Mouse (Mus musculus): ENCODE data around the gene Nfia. TPM values are rescaled to one million over a fixed set of nuclear protein-coding genes. Genes with fewer than 3 reads are reported as not detected.

Nfia gene
- polyA plus RNA-seq, 1 experiment from 2014 or later, result 17.6 TPM

- 17% methylated on average over 7 of the region's 7 CpGs for WGBS
These were observed 336.5 kb downstream of the Nfia start for GRCm38 (mm10) chr4:98109064-98109463.

GRCm38 (mm10) chr4:98109911-98110310 is 337.4 kb downstream of the Nfia start:
- 85% methylated on average over 4 of the region's 4 CpGs for WGBS
- Histone ChIP-seq H3K4me3 (no peak overlapping the region), H3K27me3 (ENCODE audit: poor library complexity, severe bottlenecking) (peaks cover 48% of the 10 kb centered on the region), H3K9me3 (no peaks in the 10 kb centered on the region), H3K27ac (peak overlapping the region; percentile 87), H3K4me1 (peaks cover 69% of the 10 kb centered on the region), H3K36me3 (replicated peaks) (no peaks in the 10 kb centered on the region)
- no peak for DNase-seq (ENCODE audit: extremely low spot score, low spot score)

More at GRCm38 (mm10) chr4:98109064-98109463, 336.5 kb downstream of the Nfia start:
- H3K9me3 ChIP-seq, result no peaks in the 10 kb centered on the region
- peak overlapping the region; percentile 87 for H3K27ac ChIP-seq
- peak; percentile 62 for DNase-seq (ENCODE audit: extremely low spot score, low spot score)
- peak overlapping the region; percentile 30 for H3K4me3 ChIP-seq
- H3K36me3 ChIP-seq (replicated peaks), result no peaks in the 10 kb centered on the region
- H3K27me3 ChIP-seq (ENCODE audit: poor library complexity, severe bottlenecking), result peaks cover 55% of the 10 kb centered on the region
- H3K4me1 ChIP-seq, result peaks cover 77% of the 10 kb centered on the region

GRCm38 (mm10) chr4:98113289-98114024 is 340.9 kb downstream of the Nfia start:
- DNase-seq (ENCODE audit: extremely low spot score, low spot score), result no peak
- Histone ChIP-seq H3K27ac (no peak overlapping the region), H3K27me3 (ENCODE audit: poor library complexity, severe bottlenecking) (peaks cover 31% of the 10 kb centered on the region), H3K36me3 (replicated peaks) (no peaks in the 10 kb centered on the region), H3K9me3 (no peaks in the 10 kb centered on the region), H3K4me3 (no peak overlapping the region), H3K4me1 (peaks cover 44% of the 10 kb centered on the region)
- 87% methylated on average over 10 of the region's 10 CpGs for whole genome bisulfite sequencing

- H3K4me3 ChIP-seq, result no peak overlapping the region
- 69% methylated on average over 2 of the region's 2 CpGs for WGBS
- peaks cover 34% of the 10 kb centered on the region for H3K27me3 ChIP-seq (ENCODE audit: poor library complexity, severe bottlenecking)
- no peak for DNase-seq (ENCODE audit: extremely low spot score, low spot score)
- no peaks in the 10 kb centered on the region for H3K9me3 ChIP-seq
- H3K4me1 ChIP-seq, result peaks cover 39% of the 10 kb centered on the region
- no peaks in the 10 kb centered on the region for H3K36me3 ChIP-seq (replicated peaks)
- no peak overlapping the region for H3K27ac ChIP-seq
These were observed 342.4 kb downstream of the Nfia start for GRCm38 (mm10) chr4:98114966-98115365.

GRCm38 (mm10) chr4:98115401-98115800 is 342.9 kb downstream of the Nfia start:
- no peaks in the 10 kb centered on the region for H3K9me3 ChIP-seq
- peaks cover 35% of the 10 kb centered on the region for H3K4me1 ChIP-seq
- no peak for DNase-seq (ENCODE audit: extremely low spot score, low spot score)
- H3K4me3 ChIP-seq, result no peak overlapping the region
- 82% methylated on average over 4 of the region's 4 CpGs for WGBS
- peak overlapping the region; percentile 30; the same call in 1 of the 2 replicates for H3K27ac ChIP-seq
- peaks cover 33% of the 10 kb centered on the region for H3K27me3 ChIP-seq (ENCODE audit: poor library complexity, severe bottlenecking)
- no peaks in the 10 kb centered on the region for H3K36me3 ChIP-seq (replicated peaks)

GRCm38 (mm10) chr4:98116046-98116445 is 343.5 kb downstream of the Nfia start:
- DNase-seq (ENCODE audit: extremely low spot score, low spot score), result no peak

GRCm38 (mm10) chr4:98118126-98118525 is 345.6 kb downstream of the Nfia start:
- peaks cover 25% of the 10 kb centered on the region; the same call in 1 of the 2 replicates for H3K27me3 ChIP-seq (ENCODE audit: poor library complexity, severe bottlenecking)
- H3K4me1 ChIP-seq, result peaks cover 23% of the 10 kb centered on the region
- peak overlapping the region; percentile 78 for H3K27ac ChIP-seq
- no peak for DNase-seq (ENCODE audit: extremely low spot score, low spot score)
- no peaks in the 10 kb centered on the region for H3K36me3 ChIP-seq (replicated peaks)
- WGBS, result 49% methylated on average over 3 of the region's 3 CpGs
- H3K9me3 ChIP-seq, result no peaks in the 10 kb centered on the region
- no peak overlapping the region for H3K4me3 ChIP-seq

More at GRCm38 (mm10) chr4:98116046-98116445, 343.5 kb downstream of the Nfia start:
- H3K27ac ChIP-seq, result peak overlapping the region; percentile 20; the same call in 1 of the 2 replicates
- peaks cover 29% of the 10 kb centered on the region for H3K4me1 ChIP-seq
- 89% methylated on average over 7 of the region's 7 CpGs for WGBS
- no peaks in the 10 kb centered on the region for H3K9me3 ChIP-seq
- H3K36me3 ChIP-seq (replicated peaks), result no peaks in the 10 kb centered on the region
- H3K27me3 ChIP-seq (ENCODE audit: poor library complexity, severe bottlenecking), result peaks cover 28% of the 10 kb centered on the region
- H3K4me3 ChIP-seq, result no peak overlapping the region

- Histone ChIP-seq H3K27me3 (ENCODE audit: poor library complexity, severe bottlenecking) (peaks cover 25% of the 10 kb centered on the region; the same call in 1 of the 2 replicates), H3K9me3 (no peaks in the 10 kb centered on the region), H3K27ac (peak overlapping the region; percentile 71), H3K4me1 (peaks cover 21% of the 10 kb centered on the region), H3K4me3 (no peak overlapping the region), H3K36me3 (replicated peaks) (no peaks in the 10 kb centered on the region)
- no peak for DNase-seq (ENCODE audit: extremely low spot score, low spot score)
- 68% methylated on average over 10 of the region's 10 CpGs for WGBS
These were observed 346.5 kb downstream of the Nfia start for GRCm38 (mm10) chr4:98118761-98119675.

GRCm38 (mm10) chr4:98119949-98120531 is 347.5 kb downstream of the Nfia start:
- Histone ChIP-seq H3K4me1 (peaks cover 21% of the 10 kb centered on the region), H3K27me3 (ENCODE audit: poor library complexity, severe bottlenecking) (peaks cover 23% of the 10 kb centered on the region; the same call in 1 of the 2 replicates), H3K9me3 (no peaks in the 10 kb centered on the region), H3K27ac (no peak overlapping the region), H3K36me3 (replicated peaks) (no peaks in the 10 kb centered on the region), H3K4me3 (no peak overlapping the region)
- DNase-seq (ENCODE audit: extremely low spot score, low spot score), result no peak
- WGBS, result 87% methylated on average over 3 of the region's 3 CpGs

GRCm38 (mm10) chr4:98120706-98121340 is 348.3 kb downstream of the Nfia start:
- Histone ChIP-seq H3K4me1 (peaks cover 21% of the 10 kb centered on the region), H3K36me3 (replicated peaks) (no peaks in the 10 kb centered on the region), H3K27me3 (ENCODE audit: poor library complexity, severe bottlenecking) (peaks cover 18% of the 10 kb centered on the region; the same call in 1 of the 2 replicates), H3K9me3 (no peaks in the 10 kb centered on the region), H3K27ac (no peak overlapping the region), H3K4me3 (no peak overlapping the region)
- DNase-seq (ENCODE audit: extremely low spot score, low spot score), result no peak
- WGBS, result 91% methylated on average over 6 of the region's 6 CpGs

GRCm38 (mm10) chr4:98126003-98126677 is 353.6 kb downstream of the Nfia start:
- H3K4me3 ChIP-seq, result no peak overlapping the region
- H3K27ac ChIP-seq, result no peak overlapping the region
- WGBS, result 89% methylated on average over 11 of the region's 11 CpGs
- DNase-seq (ENCODE audit: extremely low spot score, low spot score), result no peak
- 0 out of 2 replicates have a peak, but pooled peaks cover 3% of the 10 kb centered on the region for H3K27me3 ChIP-seq (ENCODE audit: poor library complexity, severe bottlenecking)
- peaks cover 3% of the 10 kb centered on the region; the same call in 1 of the 2 replicates for H3K9me3 ChIP-seq
- no peaks in the 10 kb centered on the region for H3K36me3 ChIP-seq (replicated peaks)
- H3K4me1 ChIP-seq, result no peaks in the 10 kb centered on the region

Measured in forebrain, embryonic 10.5 days (tissue).